Mouse (Mus musculus): Measurements from ENCODE around the gene Gm8773.

The Gm8773 gene

GRCm38 (mm10) chr5:5573749-5574317 lies at the start of gene Gm8773:
Gene Gm8773 (plus strand): TSS chr5:5573799.
- DNase-seq, result peak; percentile 58 to 66

GRCm38 (mm10) chr5:5533656-5534420 lies 39.8 kb upstream of the Gm8773 start:
- no peak for DNase-seq

GRCm38 (mm10) chr5:5536131-5536530 lies 37.5 kb upstream of the Gm8773 start:
- DNase-seq, result no peak

- no peak for DNase-seq
Measured at GRCm38 (mm10) chr5:5539771-5540170, 33.8 kb upstream of the Gm8773 start.

GRCm38 (mm10) chr5:5540385-5540784 lies 33.2 kb upstream of the Gm8773 start:
- no peak for DNase-seq

GRCm38 (mm10) chr5:5551110-5551509 lies 22.5 kb upstream of the Gm8773 start:
- no peak for DNase-seq

GRCm38 (mm10) chr5:5559079-5559740 lies 14.4 kb upstream of the Gm8773 start, which contains the start of gene Gtpbp10:
Gene Gtpbp10 (minus strand): TSS chr5:5559538.
- peak; percentile 97 for DNase-seq

- no peak for DNase-seq
Measured at GRCm38 (mm10) chr5:5559798-5560197, 13.8 kb upstream of the Gm8773 start.

GRCm38 (mm10) chr5:5561041-5561706 lies 12.4 kb upstream of the Gm8773 start:
- DNase-seq, result no peak

- no peak for DNase-seq
Measured at GRCm38 (mm10) chr5:5562435-5562834, 11.2 kb upstream of the Gm8773 start.

GRCm38 (mm10) chr5:5587686-5588085 lies 14.1 kb downstream of the Gm8773 start:
- no peak for DNase-seq

- DNase-seq, result peak; percentile 48 to 60
Measured at GRCm38 (mm10) chr5:5610540-5610939, 36.9 kb downstream of the Gm8773 start.

GRCm38 (mm10) chr5:5618329-5618728 lies 44.7 kb downstream of the Gm8773 start:
- no peak for DNase-seq

- no peak for DNase-seq
Measured at GRCm38 (mm10) chr5:5625491-5625890, 51.9 kb downstream of the Gm8773 start.

All from cerebellum, postnatal 10 days (tissue).